ENCODE assay signal across 8 mouse cellular contexts in genomic region chr19:6306586-6306985, GRCm38 (mm10). TPM values are rescaled to one million over a fixed set of nuclear protein-coding genes. Genes with fewer than 3 reads are reported as not detected.
DNase-seq lines count a peak whose midpoint lies in the region; ATAC-seq and TF ChIP-seq lines count a peak whose summit lies in the region.

No protein-coding gene starts in this region.

- peak overlapping the region; percentile 76 for H3K9ac ChIP-seq in ES-Bruce4 (ENCODE audit: low read depth, poor library complexity, severe bottlenecking)
- H3K9ac ChIP-seq in embryonic facial prominence, embryonic 11.5 days (replicated peaks; ENCODE audit: low read length): peak overlapping the region; percentile 45

- H3K27ac ChIP-seq in ES-Bruce4 (ENCODE audit: insufficient read depth, low read length): peak overlapping the region; percentile 73
- H3K27ac ChIP-seq in embryonic facial prominence, embryonic 11.5 days (replicated peaks; ENCODE audit: low read depth, low read length): no peak overlapping the region
- H3K27ac ChIP-seq in heart, embryonic 10.5 days: peak overlapping the region; percentile 94

- H3K4me1 ChIP-seq in ES-Bruce4 (ENCODE audit: control insufficient read depth, insufficient read depth, low read length): no peaks in the 10 kb centered on the region
- H3K4me1 ChIP-seq in embryonic facial prominence, embryonic 11.5 days (ENCODE audit: control insufficient read depth, insufficient read depth, low read length): no peaks in the 10 kb centered on the region; the same call in 1 of the 2 replicates
- H3K4me1 ChIP-seq in heart, embryonic 10.5 days: peaks cover 53% of the 10 kb centered on the region

- peaks cover 24% of the 10 kb centered on the region for H3K36me3 ChIP-seq in ES-Bruce4 (ENCODE audit: control insufficient read depth, insufficient read depth, low read length, poor library complexity, severe bottlenecking)
- H3K36me3 ChIP-seq in embryonic facial prominence, embryonic 11.5 days (replicated peaks; ENCODE audit: control insufficient read depth, insufficient read depth, low read depth, low read length): no peaks in the 10 kb centered on the region
- H3K36me3 ChIP-seq in heart, embryonic 10.5 days: peaks cover 18% of the 10 kb centered on the region; the same call in 1 of the 2 replicates

- no peaks in the 10 kb centered on the region for H3K27me3 ChIP-seq in ES-Bruce4 (ENCODE audit: control insufficient read depth, insufficient read depth, low read length, poor library complexity, severe bottlenecking)
- no peaks in the 10 kb centered on the region for H3K27me3 ChIP-seq in embryonic facial prominence, embryonic 11.5 days (ENCODE audit: control insufficient read depth, insufficient read depth, low read length)
- H3K27me3 ChIP-seq in heart, embryonic 10.5 days (ENCODE audit: insufficient read depth, poor library complexity, severe bottlenecking): peaks cover 9% of the 10 kb centered on the region; the same call in 1 of the 2 replicates

- H3K4me3 ChIP-seq in ES-Bruce4 (ENCODE audit: low read depth, low read length): peak overlapping the region; percentile 91
- H3K4me3 ChIP-seq in embryonic facial prominence, embryonic 11.5 days (ENCODE audit: low read depth, low read length): peak overlapping the region; percentile 73
- H3K4me3 ChIP-seq in heart, embryonic 10.5 days: peak overlapping the region; percentile 82

- peak overlapping the region; percentile 81 for H3K4me2 ChIP-seq in embryonic facial prominence, embryonic 11.5 days (ENCODE audit: low read depth, low read length)

- TF ChIP-seq POLR2A in ES-Bruce4 (IDR thresholded peaks at IDR 0.05; ENCODE audit: insufficient read depth, low read length): no peak

- H3K9me3 ChIP-seq in ES-Bruce4 (replicated peaks; ENCODE audit: control insufficient read depth, insufficient read depth, low read length, poor library complexity, severe bottlenecking): no peaks in the 10 kb centered on the region
- H3K9me3 ChIP-seq in embryonic facial prominence, embryonic 11.5 days (replicated peaks; ENCODE audit: control insufficient read depth, low read length): no peaks in the 10 kb centered on the region
- no peaks in the 10 kb centered on the region for H3K9me3 ChIP-seq in heart, embryonic 10.5 days

- TF ChIP-seq EP300 in ES-Bruce4 (IDR thresholded peaks at IDR 0.05; ENCODE audit: insufficient read depth, low read depth, low read length): no peak

- WGBS in embryonic facial prominence, embryonic 11.5 days: under 1% methylated on average over 33 of the region's 34 CpGs
- WGBS in heart, embryonic 10.5 days: under 1% methylated on average over 34 of the region's 34 CpGs

- peak; percentile 93 for DNase-seq in adrenal gland, postnatal 14 days
- peak; percentile 85 for DNase-seq in embryonic facial prominence, embryonic 11.5 days (ENCODE audit: low spot score)
- DNase-seq in heart, embryonic 10.5 days (ENCODE audit: low spot score): peak; percentile 91
- peak; percentile 85 for DNase-seq in kidney, adult 9 months
- DNase-seq in lung, postnatal 14 days: peak; percentile 89
- peak; percentile 84 for DNase-seq in ovary, postnatal 14 days (ENCODE audit: low spot score)
- peak; percentile 86 for DNase-seq in urinary bladder, adult 2 months (ENCODE audit: low spot score)

- ATAC-seq in embryonic facial prominence, embryonic 11.5 days (replicated peaks; ENCODE audit: insufficient number of reproducible peaks, low FRiP score, low TSS enrichment, low read depth): peak; percentile 42

- peak; percentile 72 for TF ChIP-seq CTCF in ES-Bruce4 (IDR thresholded peaks at IDR 0.05; ENCODE audit: low read depth, low read length)

RNA-seq across cellular contexts. Expression of gene Cdc42bpg, which starts 0.3 kb away (rescaled TPM):
- polyA plus RNA-seq in ES-Bruce4 (2011; ENCODE audit: insufficient read depth, insufficient read length, low read depth, missing spikeins): 57.7 and 60.5 TPM in 2 replicates
- total RNA-seq in adrenal gland, postnatal 14 days (2021): 9.9 and 11.5 TPM in 2 replicates
- 0.43 and 0.61 TPM in 2 replicates for polyA plus RNA-seq in embryonic facial prominence, embryonic 11.5 days (2014; fragmentation: Nextera tagmentation; extraction: Ambion mirVana)
- polyA plus RNA-seq in heart, embryonic 10.5 days (2016; fragmentation: Nextera tagmentation; extraction: Ambion mirVana): 0.33 and 0.38 TPM in 2 replicates
- 22.7 and 27.0 TPM in 2 replicates for polyA plus RNA-seq in urinary bladder, adult 2 months (2012; rRNA removed)

RNA-seq across cellular contexts. Expression of gene Men1, which starts 28.2 kb away (rescaled TPM):
- polyA plus RNA-seq in ES-Bruce4 (2011; ENCODE audit: insufficient read depth, insufficient read length, low read depth, missing spikeins): 34.8 and 40.5 TPM in 2 replicates
- 35.4 and 42.6 TPM in 2 replicates for total RNA-seq in adrenal gland, postnatal 14 days (2021)
- 49.7 and 51.1 TPM in 2 replicates for polyA plus RNA-seq in embryonic facial prominence, embryonic 11.5 days (2014; fragmentation: Nextera tagmentation; extraction: Ambion mirVana)
- polyA plus RNA-seq in heart, embryonic 10.5 days (2016; fragmentation: Nextera tagmentation; extraction: Ambion mirVana): 67.2 and 80.8 TPM in 2 replicates
- 34.3 and 37.7 TPM in 2 replicates for polyA plus RNA-seq in urinary bladder, adult 2 months (2012; rRNA removed)

RNA-seq across cellular contexts. Expression of gene Ehd1, which starts 30.1 kb away (rescaled TPM):
- polyA plus RNA-seq in ES-Bruce4 (2011; ENCODE audit: insufficient read depth, insufficient read length, low read depth, missing spikeins): 81.0 and 81.6 TPM in 2 replicates
- total RNA-seq in adrenal gland, postnatal 14 days (2021): 116 and 118 TPM in 2 replicates
- 50.9 and 58.1 TPM in 2 replicates for polyA plus RNA-seq in embryonic facial prominence, embryonic 11.5 days (2014; fragmentation: Nextera tagmentation; extraction: Ambion mirVana)
- polyA plus RNA-seq in heart, embryonic 10.5 days (2016; fragmentation: Nextera tagmentation; extraction: Ambion mirVana): 89.6 and 101 TPM in 2 replicates
- 73.6 and 86.5 TPM in 2 replicates for polyA plus RNA-seq in urinary bladder, adult 2 months (2012; rRNA removed)

RNA-seq across cellular contexts. Expression of gene Map4k2, which starts 34.3 kb away (rescaled TPM):
- 10.7 and 16.9 TPM in 2 replicates for polyA plus RNA-seq in ES-Bruce4 (2011; ENCODE audit: insufficient read depth, insufficient read length, low read depth, missing spikeins)
- 39.6 and 70.3 TPM in 2 replicates for total RNA-seq in adrenal gland, postnatal 14 days (2021)
- 5.6 and 6.4 TPM in 2 replicates for polyA plus RNA-seq in embryonic facial prominence, embryonic 11.5 days (2014; fragmentation: Nextera tagmentation; extraction: Ambion mirVana)
- polyA plus RNA-seq in heart, embryonic 10.5 days (2016; fragmentation: Nextera tagmentation; extraction: Ambion mirVana): 12.5 and 15.0 TPM in 2 replicates
- polyA plus RNA-seq in urinary bladder, adult 2 months (2012; rRNA removed): 63.7 and 88.3 TPM in 2 replicates

RNA-seq across cellular contexts. Expression of gene Sf1, which starts 56.9 kb away (rescaled TPM):
- polyA plus RNA-seq in ES-Bruce4 (2011; ENCODE audit: insufficient read depth, insufficient read length, low read depth, missing spikeins): 333 and 355 TPM in 2 replicates
- 210 and 223 TPM in 2 replicates for total RNA-seq in adrenal gland, postnatal 14 days (2021)
- 157 and 172 TPM in 2 replicates for polyA plus RNA-seq in embryonic facial prominence, embryonic 11.5 days (2014; fragmentation: Nextera tagmentation; extraction: Ambion mirVana)
- 129 and 146 TPM in 2 replicates for polyA plus RNA-seq in heart, embryonic 10.5 days (2016; fragmentation: Nextera tagmentation; extraction: Ambion mirVana)
- polyA plus RNA-seq in urinary bladder, adult 2 months (2012; rRNA removed): 89.7 and 158 TPM in 2 replicates

Comparison
In these comparisons a context has a peak if more than half of its experiments do, and no peak if none do; other contexts are left out.
1. RNA of gene Cdc42bpg, which starts 0.3 kb away (polyA plus RNA-seq): 57.7 to 60.5 TPM in ES-Bruce4 and 22.7 to 27.0 TPM in urinary bladder, adult 2 months; 0.43 to 0.61 TPM in embryonic facial prominence, embryonic 11.5 days and 0.33 to 0.38 TPM in heart, embryonic 10.5 days; every median in the first group is over 10 times any median in the second.
2. Peak in every context shown above with its lines, with median percentiles within 50 percentile points of each other: H3K4me3 ChIP-seq and DNase-seq.